Mouse (Mus musculus) hindbrain, embryonic 16.5 days (tissue): ENCODE data around the gene Invs. TPM values are rescaled to one million over a fixed set of nuclear protein-coding genes. Genes with fewer than 3 reads are reported as not detected.

ENCODE experiments used
- ATAC-seq: fragments of 200-750 bp; cut with Nextera tagmentation; 2 replicates; pipeline ENCODE4 v1.8.0; 2017; ENCODE audit warnings: moderate TSS enrichment, moderate library complexity
- H3K27ac ChIP-seq: fragments of 300-500 bp; sonication (generic); 2 replicates; pipeline ENCODE4 v1.5.1; 2014; ENCODE audit warnings: low read depth, mild to moderate bottlenecking, control low read depth, low read length, moderate library complexity
- H3K27me3 ChIP-seq: fragments of 300-500 bp; sonication (generic); replicated peaks from 2 replicates; pipeline ENCODE4 v1.6.1; 2014; ENCODE audit warnings: low read length; ENCODE audit not compliant: control insufficient read depth, insufficient read depth
- H3K36me3 ChIP-seq: fragments of 300-500 bp; sonication (generic); 2 replicates; pipeline ENCODE4 v1.6.1; 2014; ENCODE audit warnings: mild to moderate bottlenecking, low read length, moderate library complexity, mixed read lengths; ENCODE audit not compliant: control insufficient read depth, insufficient read depth
- H3K4me1 ChIP-seq: fragments of 300-500 bp; sonication (generic); 2 replicates; pipeline ENCODE4 v1.6.1; 2014; ENCODE audit warnings: low read depth, low read length; ENCODE audit not compliant: control insufficient read depth, insufficient read depth
- H3K4me2 ChIP-seq: fragments of 300-500 bp; sonication (generic); 2 replicates; pipeline ENCODE4 v1.6.1; 2014; ENCODE audit warnings: mild to moderate bottlenecking, low read length, control low read depth, moderate library complexity
- H3K4me3 ChIP-seq: fragments of 300-500 bp; sonication (generic); 2 replicates; pipeline ENCODE4 v1.5.1; 2014; ENCODE audit warnings: mild to moderate bottlenecking, low read length, control low read depth, moderate library complexity
- H3K9ac ChIP-seq: fragments of 300-500 bp; sonication (generic); 2 replicates; pipeline ENCODE4 v1.6.1; 2014; ENCODE audit warnings: low read depth, mild to moderate bottlenecking, control low read depth, low read length, moderate library complexity
- H3K9me3 ChIP-seq: fragments of 300-500 bp; sonication (generic); 2 replicates; pipeline ENCODE4 v1.6.1; 2014; ENCODE audit warnings: mild to moderate bottlenecking, low read length, moderate library complexity; ENCODE audit not compliant: control insufficient read depth
- WGBS: fragments of 180-500 bp; shearing (Covaris S2); extraction: QIAGEN DNeasy Blood & Tissue Kit; methylation state at CpG from one replicate; pipeline ENCODE4 v1.1.7; 2014; 5-methylcytosine and 5-hydroxymethylcytosine counted together
- polyA plus RNA-seq: library from polyadenylated mRNA; unstranded; fragments of >200 nt; fragmentation: Nextera tagmentation; extraction: Ambion mirVana; gene quantifications from 2 replicates; pipeline ENCODE4 v1.2.1, GENCODE M21; 2015

Invs gene
- polyA plus RNA-seq, 1 experiment from 2014 or later, result 6.0 TPM

DNA sequence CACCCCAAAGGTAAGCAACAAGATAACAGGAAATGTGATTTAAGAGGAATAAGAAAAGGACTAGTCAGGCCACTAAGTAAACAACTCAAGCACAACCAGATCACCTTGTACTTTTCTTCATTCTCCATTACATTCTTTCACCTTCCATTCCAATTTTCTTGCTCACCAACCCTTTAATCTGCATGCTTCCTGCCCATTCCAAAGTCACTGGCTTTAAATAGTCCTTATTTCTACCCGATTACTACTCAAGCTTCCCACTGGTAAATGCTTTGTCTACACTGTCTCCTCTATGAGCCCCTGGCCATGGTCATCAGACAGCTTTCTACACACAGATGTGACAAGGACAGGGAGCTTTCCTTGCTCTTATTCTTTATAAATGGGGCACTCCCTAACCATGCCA is 191.4 kb downstream of the Invs start:
- Histone ChIP-seq H3K4me3 (no peak overlapping the region), H3K27ac (no peak overlapping the region), H3K4me1 (peaks cover 17% of the 10 kb centered on the region), H3K9me3 (no peaks in the 10 kb centered on the region), H3K9ac (no peak overlapping the region), H3K4me2 (no peak overlapping the region), H3K36me3 (peaks cover 13% of the 10 kb centered on the region), H3K27me3 (no peaks in the 10 kb centered on the region)
- WGBS, result 64% methylated on average over 1 of the region's 1 CpGs
- ATAC-seq, result no peak

DNA sequence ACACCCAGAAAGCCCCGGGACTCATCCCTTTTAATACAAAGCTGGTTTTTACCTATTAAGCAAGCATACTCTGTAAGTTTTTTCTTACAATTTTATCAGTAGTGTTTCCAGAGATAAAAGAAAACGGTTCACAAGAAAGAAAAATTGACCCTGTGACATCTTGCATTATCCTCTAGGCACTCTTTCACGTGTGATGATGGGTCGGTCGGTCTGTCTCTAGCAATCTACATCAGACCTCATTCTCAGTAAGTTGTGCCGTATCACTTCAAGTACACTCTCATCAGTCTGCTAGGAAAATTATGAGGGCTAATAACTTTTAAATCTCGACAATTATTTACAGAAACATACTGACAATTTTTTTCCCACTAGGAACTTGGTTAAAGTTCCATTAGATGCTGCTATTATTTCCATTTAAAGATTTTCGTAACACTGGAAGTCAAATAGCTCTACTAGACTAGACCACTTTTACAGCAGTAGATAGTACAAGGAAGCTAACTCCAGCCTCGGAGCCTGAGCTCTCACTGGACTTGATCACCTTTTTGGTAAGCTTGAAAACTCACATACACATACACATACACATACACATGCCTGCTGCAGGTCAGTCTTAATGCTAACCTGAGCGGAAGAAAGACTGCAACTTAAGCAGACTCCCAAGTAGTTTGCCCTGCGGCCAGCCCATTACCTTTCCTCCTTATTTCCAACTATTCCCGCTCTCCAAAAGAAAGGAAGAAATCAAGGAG is 192.7 kb downstream of the Invs start:
- Histone ChIP-seq H3K9ac (peak overlapping the region; percentile 88), H3K27ac (no peak overlapping the region), H3K27me3 (no peaks in the 10 kb centered on the region), H3K9me3 (no peaks in the 10 kb centered on the region), H3K36me3 (peaks cover 9% of the 10 kb centered on the region), H3K4me3 (peak overlapping the region; percentile 87), H3K4me1 (peaks cover 17% of the 10 kb centered on the region), H3K4me2 (peak overlapping the region; percentile 79)
- 15% methylated on average over 12 of the region's 12 CpGs for WGBS
- no peak for ATAC-seq

DNA sequence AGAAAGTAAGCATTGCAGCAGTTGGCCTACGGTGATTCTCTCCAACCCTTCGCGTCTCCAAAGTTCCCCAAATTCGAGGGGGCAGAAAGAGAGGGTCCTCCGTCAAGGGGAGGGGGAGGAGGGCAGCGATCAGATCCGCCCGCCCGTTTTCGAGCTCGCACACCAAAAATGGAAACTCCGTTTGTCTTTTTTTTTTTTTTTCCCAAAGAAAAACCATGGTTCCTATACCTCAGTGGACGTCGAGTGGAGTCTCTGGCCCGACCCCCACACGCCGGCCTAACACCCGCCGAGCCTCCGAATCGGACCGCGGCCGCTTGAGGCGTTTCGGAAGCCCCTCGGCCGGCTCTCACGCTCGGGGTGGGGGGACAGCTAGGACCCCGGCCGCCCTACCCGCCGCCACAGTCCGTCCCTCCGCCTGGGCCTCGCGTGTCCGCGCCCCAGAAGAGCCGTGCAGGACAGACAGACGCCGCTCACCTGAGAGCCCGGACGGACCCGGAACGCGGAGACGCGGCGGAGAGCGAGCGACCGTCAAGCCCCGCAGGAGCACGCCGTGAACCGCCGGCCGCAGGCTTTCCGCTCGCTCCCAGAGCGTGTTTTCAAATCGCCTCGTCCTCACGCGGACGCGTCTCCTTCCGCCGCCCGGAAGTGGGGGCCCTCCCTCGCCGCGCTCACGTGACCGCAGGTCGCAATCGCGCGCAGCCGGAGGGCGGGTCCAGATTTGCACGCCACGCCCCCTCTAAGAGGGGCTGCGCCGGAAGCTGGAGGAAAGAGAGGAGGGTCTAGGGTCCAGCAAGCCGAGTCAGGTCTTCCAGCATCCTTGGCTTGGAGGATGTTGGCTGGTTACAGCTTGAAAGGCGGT is 193.5 kb downstream of the Invs start, which contains the start of gene Tex10:
Tex10 (minus strand) TSS at position 668 of the 859 bp plus-strand sequence.
- Histone ChIP-seq H3K9me3 (no peaks in the 10 kb centered on the region), H3K9ac (peak within 1 kb of the TSS; percentile 88), H3K27ac (peak within 1 kb of the TSS; percentile 76), H3K4me3 (peak within 1 kb of the TSS; percentile 87), H3K36me3 (peaks cover 6% of the 10 kb centered on the region), H3K4me2 (peak within 1 kb of the TSS; percentile 79), H3K4me1 (peaks cover 17% of the 10 kb centered on the region), H3K27me3 (no peaks in the 10 kb centered on the region)
- under 1% methylated on average over 84 of the region's 89 CpGs for WGBS
- peak; percentile 98 for ATAC-seq

DNA sequence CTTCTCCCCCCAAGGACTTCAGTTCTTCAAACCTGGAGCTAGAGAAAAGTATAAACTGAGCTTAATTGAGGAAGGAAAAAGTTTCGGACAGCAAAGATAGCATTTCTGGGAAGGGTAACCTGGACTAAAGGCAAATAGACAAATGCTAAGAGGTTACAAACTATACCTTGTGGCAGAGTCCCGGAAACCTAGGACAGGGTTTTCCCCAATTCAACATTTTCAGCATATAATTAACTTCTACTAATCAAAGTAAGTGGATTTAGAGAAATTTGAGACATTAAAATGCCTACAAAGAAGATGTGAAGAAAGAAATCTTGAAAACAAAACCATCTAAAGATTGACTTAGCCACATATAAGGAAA is 194.1 kb downstream of the Invs start:
- H3K27ac ChIP-seq, result peak overlapping the region; percentile 19; the same call in 1 of the 2 replicates
- no peak for ATAC-seq
- peak overlapping the region; percentile 79 for H3K4me2 ChIP-seq
- no peaks in the 10 kb centered on the region for H3K36me3 ChIP-seq
- H3K9ac ChIP-seq, result peak overlapping the region; percentile 88; the same call in 1 of the 2 replicates
- H3K4me1 ChIP-seq, result peaks cover 17% of the 10 kb centered on the region
- no peaks in the 10 kb centered on the region for H3K9me3 ChIP-seq
- H3K27me3 ChIP-seq, result no peaks in the 10 kb centered on the region
- WGBS, result 82% methylated on average over 2 of the region's 2 CpGs
- H3K4me3 ChIP-seq, result peak overlapping the region; percentile 87

DNA sequence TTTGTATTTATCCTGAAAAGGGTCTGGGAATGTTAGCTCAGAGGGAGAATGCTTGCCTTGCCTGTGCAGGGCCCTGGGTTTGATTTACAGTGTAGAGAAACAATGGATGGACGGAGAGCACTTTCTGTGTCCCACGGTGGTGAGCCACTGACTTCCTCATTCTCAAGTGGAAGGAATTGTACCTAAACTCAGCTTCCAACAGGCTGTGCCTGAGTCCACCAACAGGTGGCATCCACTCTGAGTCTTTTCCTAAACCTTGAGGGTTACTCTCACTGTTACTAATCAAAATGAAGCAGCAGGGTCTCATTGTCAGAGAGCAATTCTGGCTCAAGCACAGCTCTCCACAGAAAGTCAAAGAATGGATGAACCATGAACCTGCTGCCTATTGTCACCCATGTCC is 201.7 kb downstream of the Invs start:
- Histone ChIP-seq H3K4me2 (no peak overlapping the region), H3K27me3 (no peaks in the 10 kb centered on the region), H3K9ac (no peak overlapping the region), H3K4me1 (no peaks in the 10 kb centered on the region), H3K36me3 (no peaks in the 10 kb centered on the region), H3K9me3 (peaks cover 3% of the 10 kb centered on the region; the same call in 1 of the 2 replicates), H3K27ac (no peak overlapping the region), H3K4me3 (no peak overlapping the region)
- 37% methylated on average over 2 of the region's 2 CpGs for WGBS
- no peak for ATAC-seq

Other genes starting within 250 kb of the Invs start
- gene Nr4a3, start 234.6 kb upstream of the Invs start, polyA plus RNA-seq, result 0.89 and 1.3 TPM in 2 replicates
- gene Stx17, start 154.8 kb upstream of the Invs start, polyA plus RNA-seq, result 26.5 and 27.0 TPM in 2 replicates
- gene Erp44, start 202 bp upstream of the Invs start, polyA plus RNA-seq, result 64.2 and 64.3 TPM in 2 replicates
- gene Tex10, start 193.7 kb downstream of the Invs start, polyA plus RNA-seq, result 32.4 and 38.6 TPM in 2 replicates